Mouse (Mus musculus): ENCODE measurements around the gene Dsn1. TPM values are rescaled to one million over a fixed set of nuclear protein-coding genes. Genes with fewer than 3 reads are reported as not detected.
A peak's percentile ranks its signal among the peaks of the same experiment; 100 is the strongest.

Gene Dsn1
- polyA plus RNA-seq, 1 experiment from 2014 or later = 30.4 TPM

GRCm38 (mm10) chr2:156991470-156992319, 15.3 kb downstream of the Dsn1 start, which contains the start of gene Ndrg3:
TSS of gene Ndrg3 (minus strand) at chr2:156992056.
- Histone ChIP-seq H3K4me1 (replicated peaks) (peaks cover 20% of the 10 kb centered on the region), H3K9me3 (replicated peaks) (no peaks in the 10 kb centered on the region)
- WGBS = under 1% methylated on average over 66 of the region's 66 CpGs

GRCm38 (mm10) chr2:156990727-156991431, 16.1 kb downstream of the Dsn1 start:
- Histone ChIP-seq H3K4me1 (replicated peaks) (peaks cover 20% of the 10 kb centered on the region), H3K27ac (peak overlapping the region; percentile 74), H3K9me3 (replicated peaks) (no peaks in the 10 kb centered on the region), H3K36me3 (peaks cover 11% of the 10 kb centered on the region; the same call in 1 of the 2 replicates), H3K4me2 (peak overlapping the region; percentile 72), H3K27me3 (no peaks in the 10 kb centered on the region), H3K9ac (peak overlapping the region; percentile 85), H3K4me3 (peak overlapping the region; percentile 79)
- ATAC-seq (replicated peaks; ENCODE audit: insufficient number of reproducible peaks, insufficient read depth, low FRiP score, low read depth) = no peak
- WGBS = 6% methylated on average over 16 of the region's 16 CpGs

More at GRCm38 (mm10) chr2:156991470-156992319, 15.3 kb downstream of the Dsn1 start, which contains the start of gene Ndrg3:
- Histone ChIP-seq H3K36me3 (peaks cover 19% of the 10 kb centered on the region), H3K4me2 (peak within 1 kb of the TSS; percentile 72), H3K9ac (peak within 1 kb of the TSS; percentile 85), H3K4me3 (peak within 1 kb of the TSS; percentile 79), H3K27me3 (no peaks in the 10 kb centered on the region), H3K27ac (peak within 1 kb of the TSS; percentile 74)
- ATAC-seq (replicated peaks; ENCODE audit: insufficient number of reproducible peaks, insufficient read depth, low FRiP score, low read depth) = peak; percentile 95

GRCm38 (mm10) chr2:156987316-156987715, 19.6 kb downstream of the Dsn1 start:
- 47% methylated on average over 3 of the region's 3 CpGs for WGBS
- H3K27me3 ChIP-seq = no peaks in the 10 kb centered on the region
- no peaks in the 10 kb centered on the region for H3K9me3 ChIP-seq (replicated peaks)
- H3K36me3 ChIP-seq = no peaks in the 10 kb centered on the region
- no peak overlapping the region for H3K9ac ChIP-seq
- no peak overlapping the region for H3K27ac ChIP-seq
- no peak for ATAC-seq (replicated peaks; ENCODE audit: insufficient number of reproducible peaks, insufficient read depth, low FRiP score, low read depth)
- no peak overlapping the region for H3K4me2 ChIP-seq
- peaks cover 28% of the 10 kb centered on the region for H3K4me1 ChIP-seq (replicated peaks)
- no peak overlapping the region for H3K4me3 ChIP-seq

- ATAC-seq (replicated peaks; ENCODE audit: insufficient number of reproducible peaks, insufficient read depth, low FRiP score, low read depth) = 0 out of 2 replicates have a peak, but pooled peaks have one; percentile 43
- no peak overlapping the region for H3K9ac ChIP-seq
- no peaks in the 10 kb centered on the region for H3K36me3 ChIP-seq
- H3K27me3 ChIP-seq = no peaks in the 10 kb centered on the region
- H3K4me1 ChIP-seq (replicated peaks) = peaks cover 13% of the 10 kb centered on the region
- H3K27ac ChIP-seq = peak overlapping the region; percentile 73
- no peaks in the 10 kb centered on the region for H3K9me3 ChIP-seq (replicated peaks)
- whole genome bisulfite sequencing = 27% methylated on average over 2 of the region's 2 CpGs
- no peak overlapping the region for H3K4me3 ChIP-seq
- H3K4me2 ChIP-seq = no peak overlapping the region
Observed at GRCm38 (mm10) chr2:156982864-156983263, 24.1 kb downstream of the Dsn1 start.

- WGBS = 82% methylated on average over 4 of the region's 4 CpGs
- no peak overlapping the region for H3K27ac ChIP-seq
- ATAC-seq (replicated peaks; ENCODE audit: insufficient number of reproducible peaks, insufficient read depth, low FRiP score, low read depth) = no peak
Observed at GRCm38 (mm10) chr2:156981291-156981690, 25.7 kb downstream of the Dsn1 start.

GRCm38 (mm10) chr2:156980059-156980458, 26.9 kb downstream of the Dsn1 start:
- Histone ChIP-seq H3K4me1 (replicated peaks) (peaks cover 21% of the 10 kb centered on the region), H3K27ac (no peak overlapping the region), H3K4me2 (no peak overlapping the region), H3K27me3 (no peaks in the 10 kb centered on the region), H3K4me3 (no peak overlapping the region), H3K9me3 (replicated peaks) (no peaks in the 10 kb centered on the region), H3K36me3 (no peaks in the 10 kb centered on the region), H3K9ac (no peak overlapping the region)
- no peak for ATAC-seq (replicated peaks; ENCODE audit: insufficient number of reproducible peaks, insufficient read depth, low FRiP score, low read depth)
- 68% methylated on average over 2 of the region's 2 CpGs for WGBS

More at GRCm38 (mm10) chr2:156981291-156981690, 25.7 kb downstream of the Dsn1 start:
- H3K27me3 ChIP-seq = no peaks in the 10 kb centered on the region
- no peak overlapping the region for H3K9ac ChIP-seq
- H3K4me1 ChIP-seq (replicated peaks) = peaks cover 12% of the 10 kb centered on the region
- no peak overlapping the region for H3K4me3 ChIP-seq
- H3K36me3 ChIP-seq = no peaks in the 10 kb centered on the region
- no peak overlapping the region for H3K4me2 ChIP-seq
- H3K9me3 ChIP-seq (replicated peaks) = no peaks in the 10 kb centered on the region

- no peaks in the 10 kb centered on the region for H3K36me3 ChIP-seq
- ATAC-seq (replicated peaks; ENCODE audit: insufficient number of reproducible peaks, insufficient read depth, low FRiP score, low read depth) = no peak
- H3K9me3 ChIP-seq (replicated peaks) = no peaks in the 10 kb centered on the region
- H3K4me2 ChIP-seq = no peak overlapping the region
- no peak overlapping the region for H3K9ac ChIP-seq
- H3K27ac ChIP-seq = no peak overlapping the region
- H3K4me1 ChIP-seq (replicated peaks) = peaks cover 32% of the 10 kb centered on the region
- no peaks in the 10 kb centered on the region for H3K27me3 ChIP-seq
- no peak overlapping the region for H3K4me3 ChIP-seq
Observed at GRCm38 (mm10) chr2:156976711-156977110, 30.2 kb downstream of the Dsn1 start.

GRCm38 (mm10) chr2:156974967-156975366, 32.0 kb downstream of the Dsn1 start:
- H3K9me3 ChIP-seq (replicated peaks) = no peaks in the 10 kb centered on the region
- H3K9ac ChIP-seq = no peak overlapping the region
- peak; percentile 82 for ATAC-seq (replicated peaks; ENCODE audit: insufficient number of reproducible peaks, insufficient read depth, low FRiP score, low read depth)
- H3K36me3 ChIP-seq = no peaks in the 10 kb centered on the region
- H3K4me2 ChIP-seq = peak overlapping the region; percentile 49
- peaks cover 36% of the 10 kb centered on the region for H3K4me1 ChIP-seq (replicated peaks)
- no peaks in the 10 kb centered on the region for H3K27me3 ChIP-seq
- WGBS = 13% methylated on average over 2 of the region's 2 CpGs
- no peak overlapping the region for H3K4me3 ChIP-seq
- peak overlapping the region; percentile 86 for H3K27ac ChIP-seq

- Histone ChIP-seq H3K27ac (peak overlapping the region; percentile 86; the same call in 1 of the 2 replicates), H3K4me3 (no peak overlapping the region), H3K27me3 (no peaks in the 10 kb centered on the region), H3K4me2 (no peak overlapping the region), H3K36me3 (no peaks in the 10 kb centered on the region), H3K9me3 (replicated peaks) (no peaks in the 10 kb centered on the region), H3K9ac (no peak overlapping the region), H3K4me1 (replicated peaks) (peaks cover 36% of the 10 kb centered on the region)
- WGBS = 79% methylated on average over 5 of the region's 5 CpGs
- ATAC-seq (replicated peaks; ENCODE audit: insufficient number of reproducible peaks, insufficient read depth, low FRiP score, low read depth) = no peak
Observed at GRCm38 (mm10) chr2:156973316-156974100, 33.4 kb downstream of the Dsn1 start.

- H3K36me3 ChIP-seq = no peaks in the 10 kb centered on the region
- H3K27me3 ChIP-seq = no peaks in the 10 kb centered on the region
- no peak overlapping the region for H3K9ac ChIP-seq
- no peak for ATAC-seq (replicated peaks; ENCODE audit: insufficient number of reproducible peaks, insufficient read depth, low FRiP score, low read depth)
- H3K4me3 ChIP-seq = no peak overlapping the region
- H3K9me3 ChIP-seq (replicated peaks) = no peaks in the 10 kb centered on the region
- 64% methylated on average over 7 of the region's 7 CpGs for WGBS
- H3K4me2 ChIP-seq = no peak overlapping the region
- peaks cover 26% of the 10 kb centered on the region for H3K4me1 ChIP-seq (replicated peaks)
- no peak overlapping the region; the same call in 1 of the 2 replicates for H3K27ac ChIP-seq
Observed at GRCm38 (mm10) chr2:156970253-156970652, 36.7 kb downstream of the Dsn1 start.

- H3K27me3 ChIP-seq = no peaks in the 10 kb centered on the region
- no peak overlapping the region for H3K4me3 ChIP-seq
- no peak overlapping the region for H3K4me2 ChIP-seq
- H3K4me1 ChIP-seq (replicated peaks) = peaks cover 8% of the 10 kb centered on the region; the same call in 1 of the 2 replicates
- H3K9ac ChIP-seq = no peak overlapping the region
- no peak for ATAC-seq (replicated peaks; ENCODE audit: insufficient number of reproducible peaks, insufficient read depth, low FRiP score, low read depth)
- H3K9me3 ChIP-seq (replicated peaks) = no peaks in the 10 kb centered on the region
- WGBS = 78% methylated on average over 4 of the region's 4 CpGs
- no peak overlapping the region for H3K27ac ChIP-seq
- no peaks in the 10 kb centered on the region for H3K36me3 ChIP-seq
Observed at GRCm38 (mm10) chr2:156968501-156968900, 38.5 kb downstream of the Dsn1 start.

All from heart, embryonic 15.5 days (tissue).